Mouse (Mus musculus) midbrain, embryonic 16.5 days (tissue): Measurements from ENCODE around the gene 4930404N11Rik. TPM values are rescaled to one million over a fixed set of nuclear protein-coding genes. Genes with fewer than 3 reads are reported as not detected.

Experiments
- ATAC-seq: fragments of 200-750 bp; cut with Nextera tagmentation; 2 replicates; pipeline ENCODE4 v1.8.0; 2017; ENCODE audit warnings: moderate TSS enrichment
- H3K27ac ChIP-seq: fragments of 300-500 bp; sonication (generic); 2 replicates; pipeline ENCODE4 v1.5.1; 2014; ENCODE audit warnings: mild to moderate bottlenecking, low read length, mixed read lengths
- H3K27me3 ChIP-seq: fragments of 300-500 bp; sonication (generic); 2 replicates; pipeline ENCODE4 v1.6.1; 2014; ENCODE audit warnings: low read depth, low read length, mixed read lengths; ENCODE audit not compliant: control insufficient read depth, insufficient read depth
- H3K36me3 ChIP-seq: fragments of 300-500 bp; sonication (generic); 2 replicates; pipeline ENCODE4 v1.6.1; 2014; ENCODE audit warnings: mild to moderate bottlenecking, low read length, moderate library complexity, mixed read lengths; ENCODE audit not compliant: control insufficient read depth, insufficient read depth
- H3K4me1 ChIP-seq: fragments of 300-500 bp; sonication (generic); 2 replicates; pipeline ENCODE4 v1.6.1; 2014; ENCODE audit warnings: mild to moderate bottlenecking, low read length, mixed read lengths; ENCODE audit not compliant: control insufficient read depth, insufficient read depth
- H3K4me2 ChIP-seq: fragments of 300-500 bp; sonication (generic); 2 replicates; pipeline ENCODE4 v1.6.1; 2014; ENCODE audit warnings: mild to moderate bottlenecking, low read length, mixed read lengths
- H3K4me3 ChIP-seq: fragments of 300-500 bp; sonication (generic); 2 replicates; pipeline ENCODE4 v1.5.1; 2014; ENCODE audit warnings: low read depth, mild to moderate bottlenecking, low read length, moderate library complexity, mixed read lengths
- H3K9ac ChIP-seq: fragments of 300-500 bp; sonication (generic); 2 replicates; pipeline ENCODE4 v1.6.1; 2014; ENCODE audit warnings: low read depth, low read length, mixed read lengths
- H3K9me3 ChIP-seq: fragments of 300-500 bp; sonication (generic); replicated peaks from 2 replicates; pipeline ENCODE4 v1.6.1; 2014; ENCODE audit warnings: mild to moderate bottlenecking, low read length, mixed read lengths; ENCODE audit not compliant: control insufficient read depth, poor library complexity, severe bottlenecking
- WGBS: fragments of 180-500 bp; shearing (Covaris S2); extraction: QIAGEN DNeasy Blood & Tissue Kit; methylation state at CpG from one replicate; pipeline ENCODE4 v1.1.7; 2014; 5-methylcytosine and 5-hydroxymethylcytosine counted together
- polyA plus RNA-seq: library from polyadenylated mRNA; unstranded; fragments of >200 nt; fragmentation: Nextera tagmentation; extraction: Ambion mirVana; gene quantifications from 2 replicates; pipeline ENCODE4 v1.2.1, GENCODE M21; 2015

Gene 4930404N11Rik
- polyA plus RNA-seq, 1 experiment from 2014 or later = 0.63 TPM

GRCm38 (mm10) chr10:81378553-81379182 is 13.1 kb upstream of the 4930404N11Rik start:
- under 1% methylated on average over 46 of the region's 46 CpGs for WGBS
- peak overlapping the region; percentile 75 for H3K27ac ChIP-seq

GRCm38 (mm10) chr10:81377793-81378552 is 12.4 kb upstream of the 4930404N11Rik start, which contains the start of gene Fzr1:
Gene Fzr1 (minus strand): TSS chr10:81378516.
- peak; percentile 61 for ATAC-seq
- peaks cover 24% of the 10 kb centered on the region for H3K4me1 ChIP-seq
- WGBS = 2% methylated on average over 35 of the region's 59 CpGs
- H3K27ac ChIP-seq = peak within 1 kb of the TSS; percentile 84
- peak within 1 kb of the TSS; percentile 79 for H3K4me3 ChIP-seq
- no peaks in the 10 kb centered on the region for H3K9me3 ChIP-seq
- no peaks in the 10 kb centered on the region for H3K27me3 ChIP-seq
- peak within 1 kb of the TSS; percentile 94 for H3K4me2 ChIP-seq
- H3K36me3 ChIP-seq = peaks cover 2% of the 10 kb centered on the region; the same call in 1 of the 2 replicates
- H3K9ac ChIP-seq = peak within 1 kb of the TSS; percentile 90

More at GRCm38 (mm10) chr10:81378553-81379182, 13.1 kb upstream of the 4930404N11Rik start:
- Histone ChIP-seq H3K9ac (peak overlapping the region; percentile 43), H3K27me3 (no peaks in the 10 kb centered on the region), H3K36me3 (no peaks in the 10 kb centered on the region), H3K4me3 (peak overlapping the region; percentile 79), H3K9me3 (no peaks in the 10 kb centered on the region), H3K4me1 (peaks cover 24% of the 10 kb centered on the region), H3K4me2 (peak overlapping the region; percentile 58)
- ATAC-seq = peak; percentile 96

- H3K27ac ChIP-seq = no peak overlapping the region
- no peak for ATAC-seq
- 58% methylated on average over 2 of the region's 2 CpGs for WGBS
Measured at GRCm38 (mm10) chr10:81377362-81377664, 11.7 kb upstream of the 4930404N11Rik start.

GRCm38 (mm10) chr10:81376561-81377361 is 11.1 kb upstream of the 4930404N11Rik start:
- H3K27ac ChIP-seq = no peak overlapping the region
- ATAC-seq = no peak
- no peaks in the 10 kb centered on the region for H3K27me3 ChIP-seq
- peak overlapping the region; percentile 79 for H3K4me3 ChIP-seq
- peaks cover 2% of the 10 kb centered on the region; the same call in 1 of the 2 replicates for H3K36me3 ChIP-seq
- H3K4me1 ChIP-seq = peaks cover 24% of the 10 kb centered on the region
- H3K9ac ChIP-seq = peak overlapping the region; percentile 90
- H3K9me3 ChIP-seq = no peaks in the 10 kb centered on the region
- peak overlapping the region; percentile 94 for H3K4me2 ChIP-seq
- 46% methylated on average over 6 of the region's 6 CpGs for WGBS

More at GRCm38 (mm10) chr10:81377362-81377664, 11.7 kb upstream of the 4930404N11Rik start:
- Histone ChIP-seq H3K9ac (peak overlapping the region; percentile 90), H3K4me1 (peaks cover 24% of the 10 kb centered on the region), H3K27me3 (no peaks in the 10 kb centered on the region), H3K9me3 (no peaks in the 10 kb centered on the region), H3K36me3 (peaks cover 2% of the 10 kb centered on the region; the same call in 1 of the 2 replicates), H3K4me2 (peak overlapping the region; percentile 94), H3K4me3 (peak overlapping the region; percentile 79)

GRCm38 (mm10) chr10:81375322-81375721 is 9.7 kb upstream of the 4930404N11Rik start:
- H3K27me3 ChIP-seq = no peaks in the 10 kb centered on the region
- WGBS = 91% methylated on average over 10 of the region's 10 CpGs
- no peaks in the 10 kb centered on the region for H3K9me3 ChIP-seq
- H3K9ac ChIP-seq = no peak overlapping the region
- no peak for ATAC-seq
- H3K27ac ChIP-seq = no peak overlapping the region
- H3K4me3 ChIP-seq = no peak overlapping the region
- H3K4me2 ChIP-seq = no peak overlapping the region
- peaks cover 12% of the 10 kb centered on the region for H3K36me3 ChIP-seq
- H3K4me1 ChIP-seq = peaks cover 24% of the 10 kb centered on the region

- H3K4me2 ChIP-seq = no peak overlapping the region
- H3K27ac ChIP-seq = no peak overlapping the region
- ATAC-seq = no peak
- peaks cover 18% of the 10 kb centered on the region for H3K4me1 ChIP-seq
- H3K27me3 ChIP-seq = no peaks in the 10 kb centered on the region; the same call in 1 of the 2 replicates
- no peak overlapping the region for H3K4me3 ChIP-seq
- 70% methylated on average over 6 of the region's 6 CpGs for WGBS
- H3K36me3 ChIP-seq = peaks cover 36% of the 10 kb centered on the region
- no peak overlapping the region for H3K9ac ChIP-seq
- no peaks in the 10 kb centered on the region for H3K9me3 ChIP-seq
Measured at GRCm38 (mm10) chr10:81367207-81367495, 1.5 kb upstream of the 4930404N11Rik start.

- Histone ChIP-seq H3K27me3 (no peaks in the 10 kb centered on the region; the same call in 1 of the 2 replicates), H3K36me3 (peaks cover 36% of the 10 kb centered on the region), H3K4me3 (no peak overlapping the region), H3K9me3 (no peaks in the 10 kb centered on the region), H3K27ac (no peak overlapping the region), H3K4me1 (peaks cover 18% of the 10 kb centered on the region), H3K9ac (no peak overlapping the region), H3K4me2 (no peak overlapping the region)
- ATAC-seq = no peak
- WGBS = 77% methylated on average over 6 of the region's 6 CpGs
Measured at GRCm38 (mm10) chr10:81366477-81367206, 1.0 kb upstream of the 4930404N11Rik start.

- no peak overlapping the region for H3K4me3 ChIP-seq
- H3K4me2 ChIP-seq = no peak overlapping the region
- no peak; the same call in 1 of the 2 replicates for ATAC-seq
- WGBS = 36% methylated on average over 4 of the region's 4 CpGs
- no peak overlapping the region for H3K9ac ChIP-seq
- H3K36me3 ChIP-seq = peaks cover 24% of the 10 kb centered on the region
- H3K9me3 ChIP-seq = no peaks in the 10 kb centered on the region
- peaks cover 18% of the 10 kb centered on the region for H3K4me1 ChIP-seq
- H3K27me3 ChIP-seq = no peaks in the 10 kb centered on the region; the same call in 1 of the 2 replicates
- no peak overlapping the region for H3K27ac ChIP-seq
Measured at GRCm38 (mm10) chr10:81365073-81365472, 543 bp downstream of the 4930404N11Rik start.
